Mouse (Mus musculus) midbrain, embryonic 15.5 days (tissue): ENCODE results near the gene Chchd6. TPM values are rescaled to one million over a fixed set of nuclear protein-coding genes. Genes with fewer than 3 reads are reported as not detected.

ENCODE experiments used
- ATAC-seq: fragments of 200-750 bp; cut with Nextera tagmentation; replicated peaks from 2 replicates; pipeline ENCODE4 v1.8.0; 2017; ENCODE audit warnings: moderate TSS enrichment
- H3K27ac ChIP-seq: fragments of 300-500 bp; sonication (generic); 2 replicates; pipeline ENCODE4 v1.5.1; 2015; ENCODE audit warnings: mild to moderate bottlenecking, inconsistent platforms
- H3K27me3 ChIP-seq: fragments of 300-500 bp; sonication (generic); replicated peaks from 2 replicates; pipeline ENCODE4 v1.6.1; 2015; ENCODE audit warnings: inconsistent platforms
- H3K36me3 ChIP-seq: fragments of 300-500 bp; sonication (generic); replicated peaks from 2 replicates; pipeline ENCODE4 v1.6.1; 2015; ENCODE audit warnings: inconsistent platforms
- H3K4me1 ChIP-seq: fragments of 300-500 bp; sonication (generic); 2 replicates; pipeline ENCODE4 v1.6.1; 2015; ENCODE audit warnings: inconsistent platforms
- H3K4me2 ChIP-seq: fragments of 300-500 bp; sonication (generic); 2 replicates; pipeline ENCODE4 v1.6.1; 2015; ENCODE audit warnings: inconsistent platforms, mild to moderate bottlenecking, moderate library complexity
- H3K4me3 ChIP-seq: fragments of 300-500 bp; sonication (generic); 2 replicates; pipeline ENCODE4 v1.5.1; 2015; ENCODE audit warnings: mild to moderate bottlenecking, inconsistent platforms
- H3K9ac ChIP-seq: fragments of 300-500 bp; sonication (generic); 2 replicates; pipeline ENCODE4 v1.6.1; 2015; ENCODE audit warnings: mild to moderate bottlenecking, inconsistent platforms
- H3K9me3 ChIP-seq: fragments of 300-500 bp; sonication (generic); 2 replicates; pipeline ENCODE4 v1.6.1; 2016; ENCODE audit warnings: inconsistent platforms
- WGBS: fragments of 180-500 bp; shearing (Covaris S2); methylation state at CpG from one replicate; pipeline ENCODE4 v1.1.7; 2015; ENCODE audit warnings: mixed read lengths; 5-methylcytosine and 5-hydroxymethylcytosine counted together
- polyA plus RNA-seq: library from polyadenylated mRNA; unstranded; fragments of >200 nt; fragmentation: Nextera tagmentation; extraction: Ambion mirVana; gene quantifications from 2 replicates; pipeline ENCODE4 v1.2.1, GENCODE M21; 2015

Gene Chchd6
- polyA plus RNA-seq, 1 experiment from 2014 or later: 173 TPM

DNA sequence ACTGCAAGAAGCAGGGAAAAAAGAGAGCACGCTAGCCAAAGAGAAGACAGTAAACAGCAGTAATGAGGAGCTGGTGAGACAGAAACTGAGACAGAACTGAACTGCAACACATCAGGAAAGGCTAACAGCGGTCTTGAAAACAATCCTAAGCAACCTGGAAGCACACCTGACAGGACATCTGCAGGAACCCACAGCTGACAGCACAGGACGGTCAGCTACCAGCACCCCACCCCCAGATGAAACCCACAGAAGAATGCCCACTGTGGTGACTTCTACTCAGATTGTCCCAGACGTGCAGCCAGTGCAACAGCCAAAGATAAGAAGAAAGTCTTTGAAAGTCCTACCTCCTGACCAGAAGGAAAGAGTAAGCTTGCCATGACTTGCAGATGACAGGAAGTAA is 103.1 kb downstream of the Chchd6 start:
- Histone ChIP-seq H3K36me3 (no peaks in the 10 kb centered on the region), H3K27ac (no peak overlapping the region), H3K9ac (no peak overlapping the region), H3K9me3 (no peaks in the 10 kb centered on the region), H3K27me3 (no peaks in the 10 kb centered on the region), H3K4me3 (no peak overlapping the region), H3K4me2 (no peak overlapping the region), H3K4me1 (no peaks in the 10 kb centered on the region)
- no peak for ATAC-seq
- 95% methylated on average over 4 of the region's 4 CpGs for WGBS

- H3K4me1 ChIP-seq: peaks cover 7% of the 10 kb centered on the region
- ATAC-seq: no peak
- no peak overlapping the region for H3K4me2 ChIP-seq
- no peaks in the 10 kb centered on the region for H3K27me3 ChIP-seq
- H3K36me3 ChIP-seq: no peaks in the 10 kb centered on the region
- no peak overlapping the region for H3K9ac ChIP-seq
- no peak overlapping the region for H3K4me3 ChIP-seq
- whole genome bisulfite sequencing: 92% methylated on average over 3 of the region's 3 CpGs
- no peak overlapping the region for H3K27ac ChIP-seq
- H3K9me3 ChIP-seq: no peaks in the 10 kb centered on the region
Measured at GRCm38 (mm10) chr6:89490369-89490768, 105.1 kb downstream of the Chchd6 start.

GRCm38 (mm10) chr6:89489533-89489932 is 105.9 kb downstream of the Chchd6 start:
- H3K9ac ChIP-seq: no peak overlapping the region
- ATAC-seq: no peak
- 97% methylated on average over 1 of the region's 1 CpGs for WGBS

DNA sequence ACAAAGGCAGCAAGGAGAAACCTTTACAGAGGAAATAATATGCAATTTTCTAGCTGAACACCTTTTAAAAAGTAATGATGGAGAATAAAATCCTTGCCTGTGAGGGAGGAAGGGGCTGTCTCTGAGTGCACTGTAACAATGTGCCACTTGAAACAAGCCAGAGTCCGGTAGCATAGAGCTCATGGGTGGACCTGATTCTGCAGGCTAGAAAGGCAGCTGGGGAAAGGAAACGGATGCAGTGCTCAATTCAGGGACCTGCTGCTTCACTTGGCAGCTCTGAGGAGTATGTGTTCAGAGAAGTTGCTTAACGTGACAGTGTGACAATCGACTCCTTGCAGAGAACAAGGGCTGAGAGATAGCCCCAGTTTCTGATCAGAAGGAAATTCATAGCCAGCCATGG is 109.4 kb downstream of the Chchd6 start:
- Histone ChIP-seq H3K27me3 (no peaks in the 10 kb centered on the region), H3K4me3 (no peak overlapping the region), H3K27ac (peak overlapping the region; percentile 51), H3K9ac (no peak overlapping the region), H3K4me1 (peaks cover 7% of the 10 kb centered on the region), H3K4me2 (no peak overlapping the region), H3K36me3 (no peaks in the 10 kb centered on the region), H3K9me3 (no peaks in the 10 kb centered on the region)
- WGBS: 54% methylated on average over 4 of the region's 4 CpGs
- no peak for ATAC-seq

More at GRCm38 (mm10) chr6:89489533-89489932, 105.9 kb downstream of the Chchd6 start:
- no peak overlapping the region for H3K27ac ChIP-seq
- H3K36me3 ChIP-seq: no peaks in the 10 kb centered on the region
- H3K9me3 ChIP-seq: no peaks in the 10 kb centered on the region
- peaks cover 7% of the 10 kb centered on the region for H3K4me1 ChIP-seq
- no peaks in the 10 kb centered on the region for H3K27me3 ChIP-seq
- H3K4me2 ChIP-seq: no peak overlapping the region
- H3K4me3 ChIP-seq: no peak overlapping the region

DNA sequence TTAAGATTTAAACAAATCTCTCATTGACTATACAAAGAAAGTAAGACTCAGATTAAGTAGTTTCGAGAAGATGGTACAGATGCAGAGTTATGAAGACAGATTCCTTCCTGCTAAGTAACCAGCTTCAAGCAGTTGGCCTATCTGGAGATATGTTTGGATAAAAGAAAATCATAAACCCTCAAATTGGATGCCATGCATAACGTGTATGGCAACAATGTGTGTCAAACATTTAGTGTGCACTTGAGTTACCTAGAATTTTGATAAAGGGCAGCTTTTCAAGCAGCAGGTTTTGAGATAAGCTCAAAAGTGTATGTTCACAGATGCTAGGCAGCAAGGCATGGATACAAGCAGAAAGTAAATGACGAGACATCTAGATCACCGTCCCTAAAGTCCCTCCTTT is 114.3 kb downstream of the Chchd6 start:
- Histone ChIP-seq H3K4me1 (peaks cover 7% of the 10 kb centered on the region), H3K4me2 (no peak overlapping the region), H3K4me3 (no peak overlapping the region), H3K9me3 (no peaks in the 10 kb centered on the region), H3K36me3 (no peaks in the 10 kb centered on the region), H3K9ac (no peak overlapping the region), H3K27ac (no peak overlapping the region), H3K27me3 (no peaks in the 10 kb centered on the region)
- WGBS: 88% methylated on average over 4 of the region's 4 CpGs
- no peak for ATAC-seq

DNA sequence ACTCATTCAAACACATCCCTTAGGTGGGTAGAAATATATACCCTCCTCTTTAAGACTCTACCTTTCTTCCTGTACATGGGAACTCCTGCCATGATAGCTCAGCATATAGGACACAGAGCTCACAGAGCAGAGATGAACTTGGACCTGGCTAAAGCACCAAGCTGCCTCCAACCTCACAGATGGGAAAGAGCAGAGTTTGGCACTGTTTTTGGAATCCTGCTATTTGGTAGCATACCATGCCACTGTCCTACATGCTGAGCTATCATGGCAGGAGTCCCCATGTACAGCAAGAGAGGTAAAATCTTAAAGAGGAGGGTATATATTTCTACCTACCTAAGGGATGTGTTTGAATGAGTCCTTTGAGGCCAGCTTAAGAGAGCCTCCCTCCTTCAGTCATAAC is 127.5 kb downstream of the Chchd6 start:
- Histone ChIP-seq H3K9me3 (no peaks in the 10 kb centered on the region), H3K4me2 (no peak overlapping the region), H3K36me3 (no peaks in the 10 kb centered on the region), H3K4me1 (peaks cover 19% of the 10 kb centered on the region), H3K27ac (no peak overlapping the region), H3K4me3 (no peak overlapping the region), H3K9ac (no peak overlapping the region), H3K27me3 (no peaks in the 10 kb centered on the region)
- ATAC-seq: no peak

GRCm38 (mm10) chr6:89467290-89467689 is 128.2 kb downstream of the Chchd6 start:
- H3K4me3 ChIP-seq: no peak overlapping the region
- H3K9me3 ChIP-seq: no peaks in the 10 kb centered on the region
- no peak overlapping the region for H3K4me2 ChIP-seq
- WGBS: 63% methylated on average over 9 of the region's 9 CpGs
- H3K36me3 ChIP-seq: no peaks in the 10 kb centered on the region
- peak; percentile 59; the same call in 1 of the 2 replicates for ATAC-seq
- peaks cover 19% of the 10 kb centered on the region for H3K4me1 ChIP-seq
- no peak overlapping the region for H3K9ac ChIP-seq
- no peaks in the 10 kb centered on the region for H3K27me3 ChIP-seq
- H3K27ac ChIP-seq: peak overlapping the region; percentile 75

- WGBS: 62% methylated on average over 3 of the region's 3 CpGs
- peak overlapping the region; percentile 75 for H3K27ac ChIP-seq
- H3K36me3 ChIP-seq: no peaks in the 10 kb centered on the region
- no peak overlapping the region for H3K9ac ChIP-seq
- peaks cover 19% of the 10 kb centered on the region for H3K4me1 ChIP-seq
- no peaks in the 10 kb centered on the region for H3K9me3 ChIP-seq
- H3K27me3 ChIP-seq: no peaks in the 10 kb centered on the region
- H3K4me3 ChIP-seq: no peak overlapping the region
- peak; percentile 61 for ATAC-seq
- H3K4me2 ChIP-seq: no peak overlapping the region
Measured at GRCm38 (mm10) chr6:89466875-89467274, 128.6 kb downstream of the Chchd6 start.

GRCm38 (mm10) chr6:89466053-89466708 is 129.3 kb downstream of the Chchd6 start:
- no peak overlapping the region for H3K4me2 ChIP-seq
- ATAC-seq: no peak; the same call in 1 of the 2 replicates
- no peak overlapping the region for H3K4me3 ChIP-seq
- WGBS: 67% methylated on average over 12 of the region's 12 CpGs
- peak overlapping the region; percentile 75 for H3K27ac ChIP-seq
- H3K4me1 ChIP-seq: peaks cover 19% of the 10 kb centered on the region
- no peak overlapping the region for H3K9ac ChIP-seq
- H3K36me3 ChIP-seq: no peaks in the 10 kb centered on the region
- no peaks in the 10 kb centered on the region for H3K9me3 ChIP-seq
- H3K27me3 ChIP-seq: no peaks in the 10 kb centered on the region

- Histone ChIP-seq H3K4me3 (no peak overlapping the region), H3K9ac (no peak overlapping the region), H3K27ac (no peak overlapping the region), H3K9me3 (no peaks in the 10 kb centered on the region), H3K4me2 (no peak overlapping the region), H3K4me1 (peaks cover 16% of the 10 kb centered on the region), H3K36me3 (no peaks in the 10 kb centered on the region), H3K27me3 (no peaks in the 10 kb centered on the region)
- WGBS: 85% methylated on average over 2 of the region's 2 CpGs
- no peak for ATAC-seq
Measured at GRCm38 (mm10) chr6:89462223-89462760, 133.2 kb downstream of the Chchd6 start.

- Histone ChIP-seq H3K4me3 (no peak overlapping the region), H3K4me2 (no peak overlapping the region), H3K4me1 (peaks cover 9% of the 10 kb centered on the region), H3K9ac (no peak overlapping the region), H3K27ac (no peak overlapping the region), H3K36me3 (no peaks in the 10 kb centered on the region), H3K9me3 (no peaks in the 10 kb centered on the region), H3K27me3 (no peaks in the 10 kb centered on the region)
- ATAC-seq: no peak
- WGBS: 90% methylated on average over 9 of the region's 9 CpGs
Measured at GRCm38 (mm10) chr6:89461250-89462222, 133.9 kb downstream of the Chchd6 start.

GRCm38 (mm10) chr6:89459634-89460033 is 135.8 kb downstream of the Chchd6 start:
- no peak for ATAC-seq
- Histone ChIP-seq H3K27me3 (no peaks in the 10 kb centered on the region), H3K36me3 (no peaks in the 10 kb centered on the region), H3K4me2 (no peak overlapping the region), H3K9ac (no peak overlapping the region), H3K4me3 (no peak overlapping the region), H3K9me3 (no peaks in the 10 kb centered on the region), H3K4me1 (0 out of 2 replicates have a peak, but pooled peaks cover 4% of the 10 kb centered on the region), H3K27ac (no peak overlapping the region)
- WGBS: 78% methylated on average over 3 of the region's 3 CpGs
